Mouse (Mus musculus): ENCODE measurements around the gene Naalad2.
"Not testable (repeated sequence)": the region's sequence is repeated elsewhere in the genome, so short reads cannot be mapped to it uniquely, and the experiment has no call there.

DNA sequence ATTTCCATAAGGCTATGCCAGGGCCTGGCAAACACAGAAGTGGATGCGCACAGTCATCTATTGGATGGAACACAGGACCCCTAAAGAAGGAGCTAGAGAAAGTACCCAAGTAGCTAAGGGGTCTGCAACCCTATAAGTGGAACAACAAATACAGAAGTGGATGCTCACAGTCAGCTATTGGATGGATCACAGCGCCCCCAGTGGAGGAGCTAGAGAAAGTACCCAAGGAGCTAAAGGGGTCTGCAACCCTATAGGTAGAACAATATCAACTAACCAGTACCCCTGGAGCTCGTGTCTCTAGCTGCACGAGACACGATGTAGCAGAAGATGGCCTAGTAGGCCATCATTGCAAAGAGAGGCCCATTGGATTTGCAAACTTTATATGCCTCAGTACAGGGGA lies 124.1 kb downstream of the Naalad2 start:
- TF ChIP-seq CTCF (IDR thresholded peaks at IDR 0.05; ENCODE audit: low read depth, low read length); POLR2A (IDR thresholded peaks at IDR 0.05; ENCODE audit: insufficient read depth, low read length); EP300 (IDR thresholded peaks at IDR 0.05; ENCODE audit: insufficient read depth, low read depth, low read length): not testable (repeated sequence)

All from ES-Bruce4 (cell line).